Mouse (Mus musculus): ENCODE data around the gene E330017A01Rik. TPM values are rescaled to one million over a fixed set of nuclear protein-coding genes. Genes with fewer than 3 reads are reported as not detected.

The E330017A01Rik gene
- polyA plus RNA-seq, 1 experiment = not detected

- H3K27ac ChIP-seq (ENCODE audit: insufficient read depth, low read depth, low read length) = no peak overlapping the region
- peaks cover 4% of the 10 kb centered on the region; the same call in 1 of the 2 replicates for H3K4me1 ChIP-seq (ENCODE audit: control insufficient read depth, insufficient read depth, low read length)
- no peaks in the 10 kb centered on the region for H3K27me3 ChIP-seq (replicated peaks; ENCODE audit: control insufficient read depth, insufficient read depth, low read length)
- peaks cover 6% of the 10 kb centered on the region for H3K36me3 ChIP-seq (ENCODE audit: control insufficient read depth, insufficient read depth, low read length)
- H3K4me3 ChIP-seq (ENCODE audit: insufficient read depth, low read depth, low read length) = no peak overlapping the region
- TF ChIP-seq CTCF (conservative IDR thresholded peaks at IDR 0.05; ENCODE audit: insufficient read depth, insufficient read length, low read depth, low read length) (no peak), POLR2A (IDR thresholded peaks at IDR 0.05; ENCODE audit: low read depth, low read length) (no peak)
- no peak for DNase-seq
- 88% methylated on average over 5 of the region's 5 CpGs for WGBS
These were observed 39.0 kb upstream of the E330017A01Rik start for GRCm38 (mm10) chr16:58677491-58677890.

- no peak overlapping the region for H3K27ac ChIP-seq (ENCODE audit: insufficient read depth, low read depth, low read length)
- H3K36me3 ChIP-seq (ENCODE audit: control insufficient read depth, insufficient read depth, low read length) = peaks cover 6% of the 10 kb centered on the region
- DNase-seq = no peak
- H3K4me3 ChIP-seq (ENCODE audit: insufficient read depth, low read depth, low read length) = no peak overlapping the region
- TF ChIP-seq CTCF (conservative IDR thresholded peaks at IDR 0.05; ENCODE audit: insufficient read depth, insufficient read length, low read depth, low read length) (no peak), POLR2A (IDR thresholded peaks at IDR 0.05; ENCODE audit: low read depth, low read length) (no peak)
- 94% methylated on average over 3 of the region's 3 CpGs for WGBS
- H3K4me1 ChIP-seq (ENCODE audit: control insufficient read depth, insufficient read depth, low read length) = peaks cover 4% of the 10 kb centered on the region; the same call in 1 of the 2 replicates
- no peaks in the 10 kb centered on the region for H3K27me3 ChIP-seq (replicated peaks; ENCODE audit: control insufficient read depth, insufficient read depth, low read length)
These were observed 38.1 kb upstream of the E330017A01Rik start for GRCm38 (mm10) chr16:58676633-58677032.

- Histone ChIP-seq H3K4me1 (ENCODE audit: control insufficient read depth, insufficient read depth, low read length) (peaks cover 4% of the 10 kb centered on the region; the same call in 1 of the 2 replicates), H3K4me3 (ENCODE audit: insufficient read depth, low read depth, low read length) (no peak overlapping the region), H3K36me3 (ENCODE audit: control insufficient read depth, insufficient read depth, low read length) (peaks cover 6% of the 10 kb centered on the region), H3K27me3 (replicated peaks; ENCODE audit: control insufficient read depth, insufficient read depth, low read length) (no peaks in the 10 kb centered on the region), H3K27ac (ENCODE audit: insufficient read depth, low read depth, low read length) (no peak overlapping the region)
- no peak for TF ChIP-seq CTCF (conservative IDR thresholded peaks at IDR 0.05; ENCODE audit: insufficient read depth, insufficient read length, low read depth, low read length)
- no peak for TF ChIP-seq POLR2A (IDR thresholded peaks at IDR 0.05; ENCODE audit: low read depth, low read length)
- 75% methylated on average over 7 of the region's 7 CpGs for WGBS
- no peak for DNase-seq
These were observed 37.6 kb upstream of the E330017A01Rik start for GRCm38 (mm10) chr16:58676156-58676555.

GRCm38 (mm10) chr16:58675256-58675655 lies 36.7 kb upstream of the E330017A01Rik start:
- H3K27ac ChIP-seq (ENCODE audit: insufficient read depth, low read depth, low read length) = no peak overlapping the region
- H3K36me3 ChIP-seq (ENCODE audit: control insufficient read depth, insufficient read depth, low read length) = peaks cover 2% of the 10 kb centered on the region; the same call in 1 of the 2 replicates
- peak; percentile 84 for DNase-seq
- no peak for TF ChIP-seq POLR2A (IDR thresholded peaks at IDR 0.05; ENCODE audit: low read depth, low read length)
- H3K4me3 ChIP-seq (ENCODE audit: insufficient read depth, low read depth, low read length) = no peak overlapping the region
- peaks cover 4% of the 10 kb centered on the region; the same call in 1 of the 2 replicates for H3K4me1 ChIP-seq (ENCODE audit: control insufficient read depth, insufficient read depth, low read length)
- 65% methylated on average over 13 of the region's 13 CpGs for WGBS
- no peaks in the 10 kb centered on the region for H3K27me3 ChIP-seq (replicated peaks; ENCODE audit: control insufficient read depth, insufficient read depth, low read length)

- no peak overlapping the region for H3K4me3 ChIP-seq (ENCODE audit: insufficient read depth, low read depth, low read length)
- WGBS = 58% methylated on average over 15 of the region's 15 CpGs
- H3K4me1 ChIP-seq (ENCODE audit: control insufficient read depth, insufficient read depth, low read length) = peaks cover 6% of the 10 kb centered on the region; the same call in 1 of the 2 replicates
- H3K27ac ChIP-seq (ENCODE audit: insufficient read depth, low read depth, low read length) = peak overlapping the region; percentile 49
- peaks cover 2% of the 10 kb centered on the region; the same call in 1 of the 2 replicates for H3K36me3 ChIP-seq (ENCODE audit: control insufficient read depth, insufficient read depth, low read length)
- TF ChIP-seq CTCF (conservative IDR thresholded peaks at IDR 0.05; ENCODE audit: insufficient read depth, insufficient read length, low read depth, low read length) (no peak), POLR2A (IDR thresholded peaks at IDR 0.05; ENCODE audit: low read depth, low read length) (no peak)
- peak; percentile 81 for DNase-seq
- no peaks in the 10 kb centered on the region for H3K27me3 ChIP-seq (replicated peaks; ENCODE audit: control insufficient read depth, insufficient read depth, low read length)
These were observed 35.4 kb upstream of the E330017A01Rik start for GRCm38 (mm10) chr16:58673811-58674410.

- H3K4me3 ChIP-seq (ENCODE audit: insufficient read depth, low read depth, low read length) = no peak overlapping the region
- no peak overlapping the region for H3K27ac ChIP-seq (ENCODE audit: insufficient read depth, low read depth, low read length)
- TF ChIP-seq CTCF (conservative IDR thresholded peaks at IDR 0.05; ENCODE audit: insufficient read depth, insufficient read length, low read depth, low read length) (no peak), POLR2A (IDR thresholded peaks at IDR 0.05; ENCODE audit: low read depth, low read length) (no peak)
- H3K36me3 ChIP-seq (ENCODE audit: control insufficient read depth, insufficient read depth, low read length) = no peaks in the 10 kb centered on the region; the same call in 1 of the 2 replicates
- peaks cover 6% of the 10 kb centered on the region; the same call in 1 of the 2 replicates for H3K4me1 ChIP-seq (ENCODE audit: control insufficient read depth, insufficient read depth, low read length)
- DNase-seq = no peak
- WGBS = 87% methylated on average over 13 of the region's 13 CpGs
- no peaks in the 10 kb centered on the region for H3K27me3 ChIP-seq (replicated peaks; ENCODE audit: control insufficient read depth, insufficient read depth, low read length)
These were observed 33.9 kb upstream of the E330017A01Rik start for GRCm38 (mm10) chr16:58672396-58672795.

GRCm38 (mm10) chr16:58671212-58671985 lies 32.9 kb upstream of the E330017A01Rik start:
- Histone ChIP-seq H3K27ac (ENCODE audit: insufficient read depth, low read depth, low read length) (no peak overlapping the region), H3K4me1 (ENCODE audit: control insufficient read depth, insufficient read depth, low read length) (peaks cover 6% of the 10 kb centered on the region; the same call in 1 of the 2 replicates), H3K36me3 (ENCODE audit: control insufficient read depth, insufficient read depth, low read length) (no peaks in the 10 kb centered on the region; the same call in 1 of the 2 replicates), H3K4me3 (ENCODE audit: insufficient read depth, low read depth, low read length) (peak overlapping the region; percentile 84; the same call in 1 of the 2 replicates), H3K27me3 (replicated peaks; ENCODE audit: control insufficient read depth, insufficient read depth, low read length) (no peaks in the 10 kb centered on the region)
- no peak for TF ChIP-seq CTCF (conservative IDR thresholded peaks at IDR 0.05; ENCODE audit: insufficient read depth, insufficient read length, low read depth, low read length)
- TF ChIP-seq POLR2A (IDR thresholded peaks at IDR 0.05; ENCODE audit: low read depth, low read length) = no peak
- 52% methylated on average over 7 of the region's 8 CpGs for WGBS
- DNase-seq = peak; percentile 73
